In the genomic region with DNA sequence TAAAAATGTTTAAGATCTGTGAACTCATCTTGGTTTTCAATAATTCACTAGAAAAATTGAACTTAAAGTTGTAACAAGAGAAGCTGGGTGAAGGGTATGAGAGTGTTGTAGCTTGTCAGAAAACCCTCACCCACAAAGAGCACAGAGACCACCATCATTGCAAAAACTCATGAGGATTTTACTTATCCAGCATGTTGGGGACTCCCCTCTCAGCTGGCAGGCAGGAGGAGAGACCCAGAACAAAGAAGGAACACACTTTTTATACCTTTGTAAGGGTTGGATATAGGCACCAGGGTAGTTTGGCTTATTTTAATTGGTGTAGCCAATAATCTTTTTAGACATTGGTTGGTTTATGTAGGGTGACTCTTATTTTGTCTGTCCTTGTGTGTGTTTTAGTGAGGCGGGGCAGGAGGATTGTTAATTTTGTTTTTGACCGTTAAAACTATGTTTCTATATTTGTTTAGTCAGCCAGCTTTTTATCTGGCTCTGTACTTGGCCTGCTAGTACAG, we compare ENCODE assay signal across 18 mouse cellular contexts. TPM values are rescaled to one million over a fixed set of nuclear protein-coding genes. Genes with fewer than 3 reads are reported as not detected.
DNase-seq lines count a peak whose midpoint lies in the region; ATAC-seq and TF ChIP-seq lines count a peak whose summit lies in the region.
"Had no signal": no experiment of that assay in that cellular context is flagged by ENCODE, and none has a peak within 500 bp of the region (broad histone marks: within the 10 kb centered on the region; RNA-seq: fewer than 3 reads in every experiment).

No protein-coding gene starts in this region.

- H3K4me3 ChIP-seq in heart, adult 2 months, result no peak overlapping the region
- no peak overlapping the region for H3K4me3 ChIP-seq in midbrain, embryonic 15.5 days
- H3K4me3 ChIP-seq in midbrain, postnatal 0 days (ENCODE audit: low read depth, low read length), result no peak overlapping the region
- H3K4me3 ChIP-seq in liver, embryonic 12.5 days, result peak overlapping the region; percentile 74
- no peak overlapping the region for H3K4me3 ChIP-seq in stomach, postnatal 0 days (ENCODE audit: low read depth, low read length)

- TF ChIP-seq POLR2A in heart, adult 2 months (IDR thresholded peaks at IDR 0.05; ENCODE audit: insufficient read depth, low read depth, low read length), result no peak

- peaks cover 16% of the 10 kb centered on the region for H3K4me1 ChIP-seq in heart, adult 2 months (ENCODE audit: control insufficient read depth, insufficient read depth, low read length)
- peaks cover 34% of the 10 kb centered on the region for H3K4me1 ChIP-seq in midbrain, embryonic 15.5 days
- peaks cover 11% of the 10 kb centered on the region for H3K4me1 ChIP-seq in midbrain, postnatal 0 days (ENCODE audit: insufficient read depth, low read length)
- H3K4me1 ChIP-seq in liver, embryonic 12.5 days, result peaks cover 78% of the 10 kb centered on the region
- peaks cover 8% of the 10 kb centered on the region for H3K4me1 ChIP-seq in stomach, postnatal 0 days (replicated peaks; ENCODE audit: control insufficient read depth, insufficient read depth)

- TF ChIP-seq CTCF in heart, adult 2 months (IDR thresholded peaks at IDR 0.05), result no peak
- TF ChIP-seq CTCF in midbrain, postnatal 0 days (IDR thresholded peaks at IDR 0.05), result no peak
- no peak for TF ChIP-seq CTCF in stomach, postnatal 0 days (IDR thresholded peaks at IDR 0.05; ENCODE audit: low read depth)

- H3K9ac ChIP-seq in heart, adult 2 months (ENCODE audit: low read depth, low read length), result no peak overlapping the region
- H3K9ac ChIP-seq in midbrain, embryonic 15.5 days, result no peak overlapping the region
- no peak overlapping the region for H3K9ac ChIP-seq in midbrain, postnatal 0 days (replicated peaks; ENCODE audit: low read length, poor library complexity, severe bottlenecking)
- peak overlapping the region; percentile 94 for H3K9ac ChIP-seq in liver, embryonic 12.5 days
- H3K9ac ChIP-seq in stomach, postnatal 0 days (ENCODE audit: low read length), result no peak overlapping the region
- H3K9ac ChIP-seq: limb, embryonic 12.5 days had no signal

- TF ChIP-seq EP300 in heart, adult 2 months (IDR thresholded peaks at IDR 0.05; ENCODE audit: insufficient read depth, low read depth, low read length), result no peak
- TF ChIP-seq EP300 in stomach, postnatal 0 days (optimal IDR thresholded peaks at IDR 0.05), result no peak

- no peak for DNase-seq in heart, adult 2 months
- DNase-seq in heart, postnatal 10 days, result no peak
- DNase-seq in midbrain, postnatal 0 days (ENCODE audit: low spot score), result no peak
- DNase-seq in stomach, postnatal 0 days (ENCODE audit: low spot score), result no peak
- DNase-seq in lung, postnatal 14 days, result no peak
- no peak for DNase-seq in urinary bladder, postnatal 14 days (ENCODE audit: low spot score)
- DNase-seq: adrenal gland, adult 8-10 months; cerebellum, postnatal 10 days; heart, adult 11 months; heart, postnatal 36 days; kidney, postnatal 25 days; thymus, adult 2 months had no signal

- 61% methylated on average over 2 of the region's 2 CpGs for WGBS in heart, adult 2 months
- 93% methylated on average over 2 of the region's 2 CpGs for WGBS in midbrain, embryonic 15.5 days
- WGBS in midbrain, postnatal 0 days, result 90% methylated on average over 2 of the region's 2 CpGs
- WGBS in liver, embryonic 12.5 days (ENCODE audit: insufficient replicate concordance), result 65% methylated on average over 2 of the region's 2 CpGs
- 56% methylated on average over 2 of the region's 2 CpGs for WGBS in stomach, postnatal 0 days

- H3K27me3 ChIP-seq in heart, adult 2 months (ENCODE audit: control insufficient read depth, insufficient read depth, low read length), result no peaks in the 10 kb centered on the region
- H3K27me3 ChIP-seq in midbrain, embryonic 15.5 days (replicated peaks), result no peaks in the 10 kb centered on the region
- H3K27me3 ChIP-seq in midbrain, postnatal 0 days (ENCODE audit: insufficient read depth, low read length), result no peaks in the 10 kb centered on the region
- no peaks in the 10 kb centered on the region for H3K27me3 ChIP-seq in liver, embryonic 12.5 days (replicated peaks)
- H3K27me3 ChIP-seq in stomach, postnatal 0 days (ENCODE audit: control insufficient read depth, insufficient read depth, low read length), result no peaks in the 10 kb centered on the region
- H3K27me3 ChIP-seq: limb, embryonic 12.5 days had no signal

- no peak for ATAC-seq in midbrain, embryonic 15.5 days (replicated peaks)
- ATAC-seq in midbrain, postnatal 0 days (ENCODE audit: low FRiP score), result no peak
- ATAC-seq in liver, embryonic 12.5 days, result no peak
- ATAC-seq in stomach, postnatal 0 days (ENCODE audit: low FRiP score, low TSS enrichment), result no peak
- ATAC-seq: midbrain, embryonic 16.5 days had no signal

- no peaks in the 10 kb centered on the region; the same call in none of the 2 replicates for H3K36me3 ChIP-seq in heart, adult 2 months (ENCODE audit: control insufficient read depth, insufficient read depth, low read length)
- no peaks in the 10 kb centered on the region for H3K36me3 ChIP-seq in midbrain, embryonic 15.5 days (replicated peaks)
- H3K36me3 ChIP-seq in midbrain, postnatal 0 days (ENCODE audit: insufficient read depth, low read length), result no peaks in the 10 kb centered on the region
- peaks cover 22% of the 10 kb centered on the region for H3K36me3 ChIP-seq in liver, embryonic 12.5 days
- peaks cover 3% of the 10 kb centered on the region; the same call in 1 of the 2 replicates for H3K36me3 ChIP-seq in stomach, postnatal 0 days (ENCODE audit: control insufficient read depth, insufficient read depth, low read length)

- no peaks in the 10 kb centered on the region for H3K9me3 ChIP-seq in midbrain, embryonic 15.5 days
- no peaks in the 10 kb centered on the region for H3K9me3 ChIP-seq in midbrain, postnatal 0 days (ENCODE audit: low read length)
- no peaks in the 10 kb centered on the region for H3K9me3 ChIP-seq in liver, embryonic 12.5 days (replicated peaks)
- H3K9me3 ChIP-seq in stomach, postnatal 0 days (ENCODE audit: control insufficient read depth, low read length), result no peaks in the 10 kb centered on the region
- H3K9me3 ChIP-seq: limb, embryonic 12.5 days had no signal

- intact Hi-C loops in heart, adult 2 months (cut with DNase I), result loop anchor here (10.0 kb wide), 2 partner anchors 316 to 1034 kb away; a partner anchor contains a TSS
- intact Hi-C loops in heart, postnatal 10 days (cut with DNase I), result no loop called here

- peak overlapping the region; percentile 87; the same call in 1 of the 2 replicates for H3K27ac ChIP-seq in heart, adult 2 months
- H3K27ac ChIP-seq in midbrain, embryonic 15.5 days, result no peak overlapping the region
- no peak overlapping the region for H3K27ac ChIP-seq in midbrain, postnatal 0 days (ENCODE audit: low read depth, low read length)
- peak overlapping the region; percentile 99 for H3K27ac ChIP-seq in liver, embryonic 12.5 days
- H3K27ac ChIP-seq in stomach, postnatal 0 days (replicated peaks), result peak overlapping the region; percentile 53; the same call in 1 of the 2 replicates
- H3K27ac ChIP-seq: limb, embryonic 12.5 days had no signal

- peak overlapping the region; percentile 79 for H3K4me2 ChIP-seq in midbrain, embryonic 15.5 days
- no peak overlapping the region for H3K4me2 ChIP-seq in midbrain, postnatal 0 days (ENCODE audit: low read depth, low read length, poor library complexity, severe bottlenecking)
- peak overlapping the region; percentile 89 for H3K4me2 ChIP-seq in liver, embryonic 12.5 days
- H3K4me2 ChIP-seq in stomach, postnatal 0 days (replicated peaks; ENCODE audit: low read depth), result no peak overlapping the region

- no peaks in the 10 kb centered on the region for H3K79me2 ChIP-seq in heart, adult 2 months (replicated peaks; ENCODE audit: control insufficient read depth, insufficient read depth, low read length)

RNA-seq across cellular contexts. Expression of a gene that starts 1.2 kb away (rescaled TPM):
- total RNA-seq in heart, adult 2 months (2021), result 10 to 100 TPM; 65.6 to 70.8 TPM
- polyA plus RNA-seq in heart, adult 2 months (2012; rRNA removed), result 123 and 126 TPM in 2 replicates
- total RNA-seq in heart, postnatal 10 days (2021), result 10 to 100 TPM; 61.1 to 65.2 TPM
- 71.2 and 72.1 TPM in 2 replicates for polyA plus RNA-seq in midbrain, embryonic 15.5 days (2015; fragmentation: Nextera tagmentation; extraction: Ambion mirVana)
- total RNA-seq in midbrain, postnatal 0 days (2014; rRNA removed), result 38.6 and 49.3 TPM in 2 replicates
- 74.6 and 80.9 TPM in 2 replicates for polyA plus RNA-seq in midbrain, postnatal 0 days (2015; fragmentation: Nextera tagmentation; extraction: Ambion mirVana)
- 626 and 633 TPM in 2 replicates for polyA plus RNA-seq in liver, embryonic 12.5 days (2016; fragmentation: Nextera tagmentation; extraction: Ambion mirVana)
- polyA plus RNA-seq in stomach, postnatal 0 days (2015; fragmentation: Nextera tagmentation; extraction: Ambion mirVana), result 161 and 178 TPM in 2 replicates

RNA-seq across cellular contexts. Expression of a gene that starts 3.9 kb away (rescaled TPM):
- total RNA-seq in heart, adult 2 months (2021), result 10 to 100 TPM; 16.1 to 19.1 TPM
- polyA plus RNA-seq in heart, adult 2 months (2012; rRNA removed), result 10.5 and 18.0 TPM in 2 replicates
- total RNA-seq in heart, postnatal 10 days (2021), result 10 to 100 TPM; 23.4 to 24.4 TPM
- polyA plus RNA-seq in midbrain, embryonic 15.5 days (2015; fragmentation: Nextera tagmentation; extraction: Ambion mirVana), result 58.9 and 62.2 TPM in 2 replicates
- total RNA-seq in midbrain, postnatal 0 days (2014; rRNA removed), result 24.0 and 25.6 TPM in 2 replicates
- 52.6 and 57.3 TPM in 2 replicates for polyA plus RNA-seq in midbrain, postnatal 0 days (2015; fragmentation: Nextera tagmentation; extraction: Ambion mirVana)
- polyA plus RNA-seq in liver, embryonic 12.5 days (2016; fragmentation: Nextera tagmentation; extraction: Ambion mirVana), result 80.6 and 84.1 TPM in 2 replicates
- polyA plus RNA-seq in stomach, postnatal 0 days (2015; fragmentation: Nextera tagmentation; extraction: Ambion mirVana), result 52.4 and 55.5 TPM in 2 replicates

RNA-seq across cellular contexts. Expression of a gene that starts 4.2 kb away (rescaled TPM):
- not detected for total RNA-seq in heart, adult 2 months (2021)
- polyA plus RNA-seq in heart, adult 2 months (2012; rRNA removed), result not detected in 2 replicates
- total RNA-seq in heart, postnatal 10 days (2021), result under 1 TPM; 0.22 to 0.34 TPM
- 0.52 and 1.2 TPM in 2 replicates for polyA plus RNA-seq in midbrain, embryonic 15.5 days (2015; fragmentation: Nextera tagmentation; extraction: Ambion mirVana)
- total RNA-seq in midbrain, postnatal 0 days (2014; rRNA removed), result 0.38 and 1.6 TPM in 2 replicates
- polyA plus RNA-seq in midbrain, postnatal 0 days (2015; fragmentation: Nextera tagmentation; extraction: Ambion mirVana), result 0.80 and 0.93 TPM in 2 replicates
- polyA plus RNA-seq in liver, embryonic 12.5 days (2016; fragmentation: Nextera tagmentation; extraction: Ambion mirVana), result 0.12 and 0.21 TPM in 2 replicates
- polyA plus RNA-seq in stomach, postnatal 0 days (2015; fragmentation: Nextera tagmentation; extraction: Ambion mirVana), result 0.18 and 0.35 TPM in 2 replicates
- polyA plus RNA-seq: spleen, adult 2 months had no signal

RNA-seq across cellular contexts. Expression of a gene that starts 17.7 kb away (rescaled TPM):
- 1 to 10 TPM; 3.9 to 4.0 TPM for total RNA-seq in heart, adult 2 months (2021)
- polyA plus RNA-seq in heart, adult 2 months (2012; rRNA removed), result 9.0 and 11.2 TPM in 2 replicates
- total RNA-seq in heart, postnatal 10 days (2021), result 1 to 10 TPM; 6.1 to 6.4 TPM
- polyA plus RNA-seq in midbrain, embryonic 15.5 days (2015; fragmentation: Nextera tagmentation; extraction: Ambion mirVana), result 12.7 and 14.5 TPM in 2 replicates
- total RNA-seq in midbrain, postnatal 0 days (2014; rRNA removed), result 2.9 and 5.3 TPM in 2 replicates
- 4.9 and 5.3 TPM in 2 replicates for polyA plus RNA-seq in midbrain, postnatal 0 days (2015; fragmentation: Nextera tagmentation; extraction: Ambion mirVana)
- polyA plus RNA-seq in liver, embryonic 12.5 days (2016; fragmentation: Nextera tagmentation; extraction: Ambion mirVana), result 4.3 and 4.6 TPM in 2 replicates
- 23.5 and 26.0 TPM in 2 replicates for polyA plus RNA-seq in stomach, postnatal 0 days (2015; fragmentation: Nextera tagmentation; extraction: Ambion mirVana)
- total RNA-seq: neutrophil, adult 5-6 weeks had no signal

RNA-seq across cellular contexts. Expression of a gene that starts 38.7 kb away (rescaled TPM):
- 10 to 100 TPM; 23.5 to 33.7 TPM for total RNA-seq in heart, adult 2 months (2021)
- 48.1 and 49.4 TPM in 2 replicates for polyA plus RNA-seq in heart, adult 2 months (2012; rRNA removed)
- 10 to 100 TPM; 51.1 to 60.0 TPM for total RNA-seq in heart, postnatal 10 days (2021)
- polyA plus RNA-seq in midbrain, embryonic 15.5 days (2015; fragmentation: Nextera tagmentation; extraction: Ambion mirVana), result 76.6 and 80.1 TPM in 2 replicates
- 89.4 and 109 TPM in 2 replicates for total RNA-seq in midbrain, postnatal 0 days (2014; rRNA removed)
- polyA plus RNA-seq in midbrain, postnatal 0 days (2015; fragmentation: Nextera tagmentation; extraction: Ambion mirVana), result 54.6 and 55.6 TPM in 2 replicates
- 8.1 and 9.0 TPM in 2 replicates for polyA plus RNA-seq in liver, embryonic 12.5 days (2016; fragmentation: Nextera tagmentation; extraction: Ambion mirVana)
- polyA plus RNA-seq in stomach, postnatal 0 days (2015; fragmentation: Nextera tagmentation; extraction: Ambion mirVana), result 26.4 and 30.0 TPM in 2 replicates

Comparison
In these comparisons a context has a peak if more than half of its experiments do, and no peak if none do; other contexts are left out.
1. H3K4me2 ChIP-seq: peak in midbrain, embryonic 15.5 days (single experiment) and liver, embryonic 12.5 days (single experiment); none in midbrain, postnatal 0 days (single experiment) and stomach, postnatal 0 days (single experiment).
2. H3K27ac ChIP-seq: peak in heart, adult 2 months (single experiment), liver, embryonic 12.5 days (single experiment) and stomach, postnatal 0 days (single experiment); none in midbrain, embryonic 15.5 days (single experiment) and midbrain, postnatal 0 days (single experiment).